Mouse (Mus musculus) spleen, adult 12 weeks (tissue): ENCODE results near the gene St6galnac5.

ENCODE experiments used
- DNase-seq: peaks from one replicate; pipeline ENCODE4 v3.0.0; 2022; ENCODE audit warnings: low spot score

St6galnac5 gene

DNA sequence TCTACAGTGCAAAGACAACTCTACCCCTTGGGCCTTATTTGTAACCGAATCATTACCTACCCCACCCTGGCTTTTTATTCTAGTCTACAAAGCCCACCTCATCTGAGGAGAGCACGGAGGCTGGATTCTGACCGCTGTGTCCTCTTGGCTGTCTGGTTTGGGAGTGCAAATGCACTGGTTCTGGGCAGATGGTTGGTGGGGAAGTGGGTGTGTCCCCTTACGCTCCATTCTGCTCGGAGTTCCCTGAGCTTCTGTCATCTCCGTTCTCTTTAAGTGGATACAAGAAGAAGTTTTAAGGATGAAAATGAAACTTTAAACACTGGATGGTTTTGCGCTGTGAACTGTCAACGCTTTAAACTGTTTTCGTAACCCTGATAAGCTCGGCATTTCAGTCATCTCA is 68.9 kb downstream of the St6galnac5 start:
- DNase-seq = no peak

DNA sequence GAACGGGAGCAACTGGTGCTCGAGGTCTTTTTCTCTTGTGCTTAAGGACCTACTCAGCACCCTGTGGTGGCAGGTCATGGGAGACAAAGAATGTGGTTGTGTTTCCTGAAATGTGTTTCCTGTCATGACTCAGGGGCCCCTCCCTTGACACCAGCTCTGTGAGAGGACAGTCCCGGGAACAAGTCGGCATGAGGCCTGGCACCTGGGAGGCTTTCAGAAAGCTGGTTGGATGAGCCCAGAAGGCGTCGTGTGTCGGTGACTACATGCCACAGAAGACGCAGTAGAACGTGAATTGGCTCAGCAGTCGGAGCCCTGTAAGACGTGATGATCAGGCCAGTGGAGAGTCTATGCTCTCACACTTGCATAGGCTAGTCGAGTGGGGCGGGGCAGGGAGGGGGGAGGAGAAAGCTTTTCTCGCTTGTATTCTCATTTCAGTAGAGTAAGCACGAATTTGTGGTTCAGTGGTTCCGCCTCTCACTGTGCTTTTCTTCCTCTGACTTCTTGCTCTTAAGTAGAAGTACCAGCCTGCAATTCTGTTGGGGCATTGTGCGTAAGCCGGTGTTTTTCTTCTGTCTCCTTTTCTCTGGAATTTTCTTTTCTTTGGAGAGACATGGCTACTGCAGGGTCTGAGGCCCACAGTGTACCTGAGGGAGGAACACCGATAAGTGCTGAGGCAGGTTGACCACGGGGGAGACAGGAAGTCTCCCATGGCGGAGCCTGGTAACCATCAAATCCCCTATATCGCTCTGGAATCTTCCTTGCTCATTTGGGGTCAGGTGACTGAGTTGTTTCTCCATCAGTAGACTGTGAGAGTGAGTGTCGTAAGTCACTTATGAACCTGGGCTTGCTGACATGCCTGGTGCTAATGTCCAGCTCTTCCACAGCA is 69.6 kb downstream of the St6galnac5 start:
- peak; percentile 6 for DNase-seq

DNA sequence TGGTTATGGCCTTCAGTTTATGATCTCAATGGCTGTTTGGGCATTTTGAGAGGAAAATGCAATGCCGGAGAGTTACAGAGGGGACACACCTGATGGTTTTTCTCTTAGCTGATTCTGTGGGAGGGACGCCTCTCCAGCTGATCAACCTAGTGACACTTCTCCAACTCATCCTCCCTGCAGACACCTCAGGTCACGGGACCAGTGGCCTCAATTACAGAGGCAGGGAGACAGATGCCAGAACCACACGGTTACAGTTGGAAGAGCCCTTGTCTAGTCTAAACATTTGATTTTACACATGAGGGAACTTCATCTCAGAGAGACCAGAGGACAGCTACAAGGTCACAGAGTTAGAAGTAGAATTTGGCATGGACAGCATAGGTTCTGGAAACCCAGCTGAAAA is 70.5 kb downstream of the St6galnac5 start:
- DNase-seq = no peak

DNA sequence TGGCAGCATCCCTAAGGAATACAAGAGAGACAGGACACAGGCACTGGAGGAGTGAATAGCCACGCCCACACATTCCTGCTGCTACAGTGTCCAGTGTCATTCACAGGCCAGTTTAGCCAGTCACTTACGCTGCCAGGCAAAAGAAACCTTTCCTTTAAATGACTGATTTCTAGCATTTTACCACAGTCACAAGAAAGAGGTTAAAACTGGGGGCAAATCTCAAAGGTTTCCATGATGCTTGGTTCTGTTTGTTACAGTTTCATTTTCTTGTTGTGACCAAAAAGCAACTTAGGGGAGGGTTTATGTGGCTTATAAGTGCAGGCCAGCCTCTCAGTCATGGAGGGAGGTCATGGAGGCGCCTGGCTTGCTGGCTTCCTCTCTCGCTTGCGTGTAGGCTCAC is 74.4 kb downstream of the St6galnac5 start:
- no peak for DNase-seq

DNA sequence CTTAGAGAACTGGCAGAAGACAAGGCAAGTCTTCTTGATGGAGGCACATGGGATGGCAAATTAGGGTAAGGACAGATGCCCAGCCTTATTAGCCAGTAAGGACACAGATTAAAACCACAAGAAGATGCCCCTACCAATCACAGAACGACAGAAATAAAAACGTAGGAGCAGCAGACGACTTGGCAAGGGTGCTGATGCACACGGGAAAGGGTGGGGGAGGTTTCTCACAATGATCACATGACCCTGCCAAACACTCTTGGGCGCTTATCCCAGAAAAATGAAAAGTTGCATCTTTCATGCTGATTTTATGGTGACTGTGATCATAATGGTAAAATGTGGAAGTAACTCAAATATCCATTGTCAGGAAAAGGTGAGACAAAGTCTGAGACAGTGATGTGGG is 75.0 kb downstream of the St6galnac5 start:
- no peak for DNase-seq

DNA sequence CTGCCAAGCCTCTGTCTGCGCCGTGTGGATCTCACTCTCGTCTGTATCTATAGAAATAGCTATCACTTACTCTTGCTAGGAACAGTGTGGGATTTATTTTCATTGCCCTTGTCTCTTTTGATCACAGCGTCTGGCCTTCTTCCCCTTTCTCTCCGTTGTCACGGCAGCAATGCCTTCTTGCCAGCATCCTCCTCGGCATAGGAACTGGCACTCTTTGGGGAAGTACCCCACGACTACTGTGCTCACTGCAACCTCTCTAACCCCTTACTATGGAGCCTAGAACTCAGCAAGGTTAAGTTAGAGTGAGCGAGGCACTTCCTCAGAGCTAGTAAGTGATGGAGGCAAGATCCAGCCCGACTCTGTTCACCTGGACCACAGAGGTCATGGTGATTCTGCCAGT is 76.2 kb downstream of the St6galnac5 start:
- DNase-seq = no peak

DNA sequence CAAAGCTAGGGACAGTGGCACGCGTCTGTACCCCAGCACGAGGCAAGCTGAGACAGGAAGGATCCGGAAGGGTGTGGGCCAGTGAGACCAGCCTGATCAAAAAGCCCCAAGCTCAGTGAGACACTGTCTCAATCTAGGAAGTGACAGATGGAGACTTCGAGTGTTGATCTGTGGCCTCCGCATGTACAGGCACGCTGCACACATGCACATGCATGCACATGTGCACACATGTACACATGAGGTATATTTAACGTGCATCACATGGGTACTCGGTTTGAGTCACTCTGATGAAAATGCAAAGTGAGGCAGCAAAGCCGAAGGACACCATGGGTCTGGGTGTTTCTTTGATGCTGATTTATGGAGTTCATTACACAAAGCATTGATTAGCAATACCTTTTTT is 77.0 kb downstream of the St6galnac5 start:
- DNase-seq = no peak

DNA sequence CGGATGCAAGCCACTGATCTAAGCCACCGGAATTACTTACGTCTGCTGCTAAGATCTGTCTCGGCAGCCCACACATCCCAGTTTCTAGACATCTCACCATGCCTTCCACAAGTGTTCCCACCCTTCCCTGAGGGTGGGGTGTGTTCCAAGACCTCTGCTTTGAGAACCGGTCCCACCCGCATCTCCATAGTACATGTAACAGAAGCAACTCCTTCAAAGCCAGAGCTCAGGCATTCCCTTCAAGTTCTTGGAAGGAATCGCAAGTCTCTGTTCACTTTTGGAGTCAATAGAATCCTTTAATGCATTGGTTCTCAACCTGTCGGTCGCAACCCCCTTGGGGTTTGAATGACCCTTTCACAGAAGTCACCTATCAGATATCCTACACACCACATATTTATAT is 83.1 kb downstream of the St6galnac5 start:
- DNase-seq = no peak

DNA sequence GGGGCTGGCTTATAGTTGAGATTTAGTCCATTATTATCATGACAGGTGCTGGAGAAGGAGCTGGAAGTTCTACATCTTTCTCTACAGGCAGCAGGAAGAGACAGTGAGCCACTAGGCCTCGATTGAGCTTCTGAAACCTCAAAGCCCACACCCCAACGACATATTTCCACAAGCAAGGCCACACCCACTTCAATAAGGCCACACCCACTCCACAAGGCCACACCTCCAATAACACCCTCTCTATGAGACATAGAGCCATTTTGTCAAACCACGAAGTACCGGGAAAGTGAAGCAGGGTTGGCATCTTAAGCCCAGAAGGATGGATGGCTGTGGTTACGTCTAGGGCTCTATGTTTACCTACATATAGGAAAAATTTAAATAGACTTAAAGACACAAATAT is 84.8 kb downstream of the St6galnac5 start:
- DNase-seq = no peak

DNA sequence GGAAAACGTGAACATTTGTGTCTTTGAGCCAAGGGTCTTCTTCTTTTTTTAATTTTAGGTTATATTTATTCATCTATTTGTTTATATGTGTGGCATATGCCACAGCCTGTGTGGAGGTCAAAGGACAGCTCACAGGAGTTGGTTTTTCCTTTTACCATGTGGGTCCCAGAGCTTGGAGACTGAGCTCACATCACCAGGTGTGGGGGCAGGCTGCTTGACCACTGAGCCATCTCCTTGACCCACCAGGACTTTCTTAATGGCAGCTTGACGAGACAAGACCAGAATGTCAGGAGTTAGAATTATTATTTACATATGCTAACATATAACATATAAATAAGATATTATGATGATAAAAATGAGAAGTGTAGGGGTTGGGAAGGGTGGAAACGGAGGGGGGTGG is 85.9 kb downstream of the St6galnac5 start:
- no peak for DNase-seq

DNA sequence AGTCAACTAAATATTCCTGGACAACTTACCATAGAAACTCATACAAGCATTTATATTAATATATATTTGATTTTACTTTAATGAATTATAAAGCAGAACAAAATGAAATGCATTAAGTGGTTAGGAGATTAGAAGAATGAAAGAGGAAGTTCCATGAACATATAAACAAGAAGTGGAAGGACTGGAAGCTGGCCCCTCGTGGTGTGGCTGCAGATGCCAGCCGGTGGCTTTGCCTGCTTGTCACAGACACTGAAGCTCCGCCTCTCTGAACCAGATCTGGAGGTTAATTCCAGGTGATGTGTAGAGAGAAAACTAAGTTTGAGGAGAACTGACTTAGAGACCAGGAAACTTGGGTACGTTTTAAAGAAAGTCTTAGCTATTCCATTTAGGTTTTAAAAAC is 87.1 kb downstream of the St6galnac5 start:
- DNase-seq = no peak

DNA sequence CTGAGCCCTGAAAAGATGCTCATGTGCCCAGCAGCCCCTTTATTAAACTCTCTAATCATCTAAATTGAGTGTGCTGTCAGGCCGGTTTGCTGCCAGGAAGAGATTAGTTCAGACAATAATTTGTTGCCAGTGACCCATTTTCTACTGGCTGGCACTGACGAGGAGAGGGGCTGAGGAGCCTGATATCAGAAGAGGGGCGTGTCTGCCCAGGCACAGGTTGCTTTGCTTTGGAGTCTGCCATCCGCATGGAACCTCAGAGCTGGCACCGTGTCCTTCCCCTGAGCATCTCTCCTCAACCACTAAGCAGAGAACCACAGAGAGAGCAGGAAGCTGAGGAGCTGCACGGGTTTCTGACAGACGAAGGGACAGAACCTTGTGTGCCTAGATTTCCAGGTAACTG is 93.9 kb downstream of the St6galnac5 start:
- DNase-seq = no peak

DNA sequence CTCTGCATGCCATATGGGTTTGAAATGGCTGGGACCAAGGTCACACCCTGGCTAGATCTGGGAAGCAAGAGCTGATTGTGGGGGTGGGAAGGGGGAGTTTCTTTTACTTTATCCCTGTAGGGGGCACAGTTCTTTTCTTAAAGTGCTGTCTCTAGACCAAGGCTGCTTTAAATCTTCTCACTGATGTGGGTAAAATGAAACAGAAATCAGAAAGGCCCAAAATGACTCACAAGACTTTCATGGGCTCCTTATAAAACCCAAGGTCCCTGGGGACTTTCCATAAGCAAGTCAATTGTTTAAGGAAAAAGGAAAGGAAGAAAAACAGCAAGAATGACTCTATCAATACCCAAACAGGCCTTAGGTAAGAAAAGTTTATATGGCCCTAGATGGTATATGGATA is 95.3 kb downstream of the St6galnac5 start:
- no peak for DNase-seq

DNA sequence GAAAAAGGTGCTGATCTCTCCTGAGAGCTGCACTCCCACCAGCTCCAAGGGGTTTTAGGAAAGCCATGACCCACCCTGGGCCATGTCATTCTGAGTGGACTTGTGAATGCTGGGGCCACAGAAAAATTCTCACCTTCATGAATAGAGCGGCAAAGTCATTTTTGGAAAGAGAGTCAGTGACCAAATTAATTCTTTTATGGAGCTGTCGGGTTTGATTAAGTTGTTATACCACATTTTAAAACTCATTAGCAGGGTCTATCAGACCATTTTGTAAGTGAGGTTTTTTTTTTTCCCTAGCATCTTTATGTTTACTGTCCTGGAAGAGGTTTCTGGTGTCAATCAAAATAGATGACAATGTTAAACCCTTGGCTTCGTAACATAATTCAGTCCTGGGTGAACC is 98.5 kb downstream of the St6galnac5 start:
- DNase-seq = no peak

DNA sequence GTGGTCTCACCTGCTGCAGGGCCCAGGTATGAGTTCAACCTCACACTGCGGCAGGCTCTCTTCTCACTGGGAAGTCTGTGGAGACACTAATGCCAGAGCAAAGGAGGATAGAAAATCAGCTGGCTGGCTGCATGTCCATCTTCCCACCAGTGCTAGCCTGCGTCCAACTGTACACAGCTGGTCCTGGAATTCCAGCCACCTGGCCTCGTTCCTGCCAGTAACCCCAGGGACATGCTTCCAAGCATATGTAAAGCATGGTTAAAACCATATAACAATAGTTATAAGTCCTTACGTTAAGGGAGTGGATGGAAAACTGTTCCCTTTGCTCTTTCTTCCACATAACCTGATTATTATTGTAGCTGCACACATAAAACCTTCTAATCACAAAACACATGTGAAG is 100.3 kb downstream of the St6galnac5 start:
- DNase-seq = no peak

DNA sequence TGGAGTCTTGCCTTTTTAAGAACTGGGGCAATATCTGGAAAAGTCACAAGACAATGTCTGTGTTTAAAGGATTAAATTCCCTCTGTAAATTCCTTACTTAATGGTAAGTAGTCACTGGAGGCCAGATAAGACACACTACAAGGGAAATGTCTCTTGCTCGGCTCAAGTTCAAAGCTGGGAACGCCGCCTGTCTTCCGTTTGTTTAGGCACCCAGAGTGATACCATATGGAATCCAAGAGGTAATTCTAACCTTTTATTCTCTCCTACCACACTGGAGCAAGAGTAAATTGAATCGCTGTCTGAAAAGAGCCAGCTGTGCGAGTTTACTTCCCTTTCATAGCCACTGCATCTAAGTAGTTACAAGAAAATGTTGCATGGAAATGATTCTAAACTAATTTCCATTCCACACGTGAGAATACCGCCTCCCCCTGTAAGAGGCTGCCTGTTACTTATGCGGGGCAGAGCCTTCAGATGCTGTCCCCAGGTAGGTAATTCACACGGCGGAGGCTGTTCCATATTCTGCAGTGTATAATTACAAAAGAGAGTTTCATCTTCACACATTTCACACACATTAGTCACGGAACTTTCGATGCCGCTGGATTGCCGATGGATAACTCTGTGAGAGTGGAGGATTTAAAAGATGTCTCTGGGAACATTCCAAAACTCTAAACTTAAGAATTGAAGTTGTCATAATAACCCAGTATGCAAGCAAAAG is 101.8 kb downstream of the St6galnac5 start:
- no peak for DNase-seq

DNA sequence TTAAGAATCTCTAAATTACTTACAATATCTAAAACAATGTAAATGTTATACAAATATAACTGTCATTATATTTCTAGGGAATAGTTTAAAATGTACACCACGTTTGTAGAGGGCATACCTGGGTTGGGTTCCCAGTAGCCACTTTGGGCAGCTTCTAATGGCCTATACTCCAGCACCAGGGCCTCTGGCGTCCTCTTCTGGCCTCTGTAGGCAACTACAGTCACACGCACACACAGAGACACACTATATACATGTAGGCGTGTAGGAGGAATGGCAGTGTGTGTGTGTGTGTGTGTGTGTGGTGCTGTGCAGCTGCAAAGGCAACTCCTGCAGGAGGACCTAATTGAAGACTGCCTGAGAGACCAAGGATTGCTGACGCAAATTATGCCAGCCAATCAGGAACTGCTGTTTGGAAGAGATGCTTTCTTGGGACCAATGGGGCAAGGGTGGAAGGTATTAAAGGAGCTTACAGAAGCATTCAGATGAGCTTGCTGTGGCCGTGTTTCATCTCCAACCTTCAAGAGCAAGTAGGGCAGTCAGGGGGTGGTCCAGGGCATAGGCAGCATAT is 106.2 kb downstream of the St6galnac5 start:
- DNase-seq = no peak

DNA sequence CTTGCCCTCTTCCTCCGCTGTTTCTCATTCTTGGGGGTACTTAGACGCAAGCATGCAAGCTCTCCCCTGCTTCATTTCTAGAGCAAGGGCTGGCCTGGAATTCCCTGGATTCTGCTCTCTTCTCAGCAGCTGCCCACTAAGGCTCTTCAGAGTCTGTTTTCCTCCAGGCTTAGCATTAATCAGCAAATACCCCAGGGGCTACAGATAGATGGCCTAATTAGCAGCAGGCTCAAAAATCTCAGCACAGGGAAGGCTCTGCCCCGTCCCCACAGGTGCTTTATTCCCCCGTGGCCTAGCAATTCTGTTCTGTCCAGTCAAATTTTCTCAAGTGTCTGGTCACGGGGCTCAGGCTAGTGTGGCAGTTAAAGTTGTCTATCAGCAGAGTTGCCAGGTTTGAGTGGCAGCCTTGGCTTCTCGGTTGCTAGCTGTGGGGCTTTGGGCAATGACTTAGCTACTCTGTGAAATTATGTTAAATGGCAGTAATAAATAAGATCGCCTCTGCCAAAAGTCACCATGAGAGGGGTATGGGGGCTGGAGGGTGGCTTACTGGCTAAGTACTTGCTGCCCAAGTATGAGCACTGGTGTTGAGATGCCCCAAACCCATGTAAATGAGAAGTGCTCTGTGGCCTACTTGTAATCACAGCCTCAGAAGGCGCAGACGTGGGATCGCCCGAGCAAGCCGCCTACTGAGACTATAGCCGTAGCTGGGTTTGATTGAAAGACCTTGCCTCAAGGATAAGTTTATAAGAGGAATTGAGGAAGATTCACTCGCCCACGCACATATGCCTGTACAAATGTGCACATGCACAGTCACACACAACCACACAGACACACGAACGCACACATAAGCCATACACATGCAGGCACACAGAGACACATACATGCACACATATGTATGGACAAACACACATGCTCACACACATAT is 107.4 kb downstream of the St6galnac5 start:
- no peak for DNase-seq

DNA sequence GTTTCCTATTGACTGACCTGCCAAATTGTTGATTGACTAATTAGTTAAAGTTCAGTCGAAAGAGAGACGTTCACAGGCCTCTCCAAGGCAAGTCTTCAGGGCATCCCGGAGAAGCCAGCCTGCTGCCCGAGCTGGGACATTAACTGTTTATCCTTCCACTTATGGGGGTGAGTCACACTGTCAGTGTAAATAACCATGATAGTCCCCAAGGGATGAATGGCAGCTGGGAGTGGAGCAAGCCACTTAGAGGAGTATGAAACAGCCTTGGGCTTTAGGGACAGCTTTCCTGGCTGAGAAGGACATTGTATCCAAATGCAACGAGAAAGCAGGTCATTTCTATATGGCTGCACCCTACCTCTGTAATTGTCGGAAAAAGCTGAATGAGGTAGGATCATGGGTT is 109.5 kb downstream of the St6galnac5 start:
- no peak for DNase-seq

DNA sequence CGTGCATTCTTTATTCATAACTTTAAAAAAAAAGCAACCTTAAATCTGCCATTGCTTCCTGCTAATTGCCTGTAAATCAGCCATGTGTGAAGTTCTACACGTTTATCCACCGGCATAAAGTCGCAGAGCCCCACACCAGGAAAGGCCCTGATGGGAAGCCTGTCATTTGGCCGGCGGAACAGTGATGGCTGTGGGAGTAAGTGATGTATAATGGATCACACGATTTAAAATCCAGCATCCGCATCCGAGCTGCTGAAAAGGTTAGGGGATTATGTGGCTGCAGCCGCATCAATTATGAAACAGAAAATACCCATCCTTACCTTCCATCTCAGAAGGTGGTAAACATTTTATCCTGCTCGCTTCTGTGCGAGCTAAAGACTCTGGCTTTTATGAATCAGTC is 110.0 kb downstream of the St6galnac5 start:
- no peak for DNase-seq

DNA sequence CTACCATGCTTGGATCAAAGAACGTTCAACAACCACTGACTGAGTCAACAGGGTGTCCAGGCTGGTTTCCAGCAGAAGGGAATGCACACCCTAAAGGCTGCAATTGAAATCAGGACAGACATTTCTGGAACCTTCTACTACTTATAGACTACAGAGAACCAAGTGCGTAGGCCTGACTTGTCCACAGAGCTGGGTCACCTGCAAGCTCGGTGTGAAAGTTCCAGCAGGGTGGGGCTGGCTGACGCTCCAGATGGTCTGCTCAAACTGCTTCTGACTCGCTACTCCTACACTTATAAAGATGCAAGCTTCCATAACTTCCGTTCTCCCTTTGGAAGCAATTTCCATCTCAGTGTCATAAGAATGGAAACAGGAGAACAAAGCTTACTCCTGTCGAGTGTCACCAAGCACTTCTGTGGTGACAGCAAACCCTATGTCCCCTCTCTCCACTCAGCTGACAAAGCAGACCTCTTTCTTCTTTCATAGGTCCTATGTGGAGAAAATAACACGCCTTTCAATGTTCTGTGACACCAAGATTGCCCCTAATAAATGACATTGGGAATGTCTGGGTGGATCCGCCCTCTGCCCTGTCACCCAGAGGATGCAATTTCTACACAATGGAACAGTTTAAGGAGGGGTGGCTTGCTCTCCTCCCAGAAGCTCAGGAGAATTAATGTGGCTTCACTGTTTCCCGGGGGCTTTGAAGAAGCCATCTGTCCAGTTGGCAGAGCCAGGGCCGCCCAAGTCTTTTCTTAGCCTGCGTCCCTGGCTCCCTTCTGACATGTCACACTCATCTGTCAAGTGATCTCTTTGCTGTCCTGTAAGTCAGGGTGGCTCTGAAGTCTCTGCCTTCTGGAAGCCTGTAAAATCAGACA is 114.2 kb downstream of the St6galnac5 start:
- DNase-seq = no peak
